Mouse (Mus musculus): ENCODE data around the gene Atxn7l3. TPM values are rescaled to one million over a fixed set of nuclear protein-coding genes. Genes with fewer than 3 reads are reported as not detected.
A peak's percentile ranks its signal among the peaks of the same experiment; 100 is the strongest.

The Atxn7l3 gene
- polyA plus RNA-seq, 1 experiment: 30.2 TPM

DNA sequence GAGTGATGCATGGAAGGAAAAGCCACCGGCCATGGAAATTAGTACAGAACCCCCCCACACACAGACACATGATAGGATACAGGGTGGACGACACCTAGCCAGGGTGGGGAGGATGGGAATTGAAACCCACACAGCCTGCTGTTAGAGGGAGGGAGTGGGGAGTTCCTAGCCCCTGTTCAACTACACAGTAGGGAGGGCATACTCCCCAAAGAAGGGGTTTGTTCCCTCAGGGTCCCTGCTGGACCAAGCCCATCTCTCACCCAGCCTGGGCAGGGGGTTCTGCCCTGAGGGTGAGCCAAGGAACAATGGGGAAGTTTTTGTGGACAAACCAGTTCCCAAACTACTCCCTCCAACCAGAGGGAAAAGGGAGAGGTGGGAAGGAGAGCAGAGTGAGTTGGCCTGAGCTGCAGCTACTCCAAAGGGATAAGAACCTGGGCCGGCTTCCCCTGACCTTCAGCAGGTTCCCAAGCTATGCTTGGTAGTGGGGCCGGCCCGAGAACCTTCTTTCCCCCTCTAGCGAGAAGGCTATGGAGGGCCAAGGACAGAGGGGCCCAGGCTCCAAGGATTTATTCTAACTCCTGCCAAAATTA, 6.8 kb downstream of the Atxn7l3 start:
- 71% methylated on average over 6 of the region's 6 CpGs for WGBS
- H3K4me3 ChIP-seq (ENCODE audit: low read depth, low read length): no peak overlapping the region
- no peaks in the 10 kb centered on the region for H3K27me3 ChIP-seq (ENCODE audit: control insufficient read depth, insufficient read depth, low read length)
- TF ChIP-seq CTCF (IDR thresholded peaks at IDR 0.05; ENCODE audit: extremely low read depth, insufficient read length, insufficient replicate concordance, low read depth, low read length): no peak
- no peak for TF ChIP-seq POLR2A (IDR thresholded peaks at IDR 0.05; ENCODE audit: low read depth, low read length)
- H3K36me3 ChIP-seq (ENCODE audit: control insufficient read depth, insufficient read depth, low read length): peaks cover 48% of the 10 kb centered on the region
- H3K4me1 ChIP-seq (ENCODE audit: control insufficient read depth, insufficient read depth, insufficient read length, low read length): no peaks in the 10 kb centered on the region
- H3K27ac ChIP-seq (ENCODE audit: insufficient read depth, low read depth, low read length): no peak overlapping the region

- Histone ChIP-seq H3K36me3 (ENCODE audit: control insufficient read depth, insufficient read depth, low read length) (peaks cover 48% of the 10 kb centered on the region), H3K27ac (ENCODE audit: insufficient read depth, low read depth, low read length) (no peak overlapping the region), H3K27me3 (ENCODE audit: control insufficient read depth, insufficient read depth, low read length) (no peaks in the 10 kb centered on the region), H3K4me1 (ENCODE audit: control insufficient read depth, insufficient read depth, insufficient read length, low read length) (no peaks in the 10 kb centered on the region), H3K4me3 (ENCODE audit: low read depth, low read length) (no peak overlapping the region)
- WGBS: 68% methylated on average over 2 of the region's 2 CpGs
- no peak for TF ChIP-seq CTCF (IDR thresholded peaks at IDR 0.05; ENCODE audit: extremely low read depth, insufficient read length, insufficient replicate concordance, low read depth, low read length)
- TF ChIP-seq POLR2A (IDR thresholded peaks at IDR 0.05; ENCODE audit: low read depth, low read length): no peak
Measured at GRCm38 (mm10) chr11:102288913-102289312, 7.5 kb downstream of the Atxn7l3 start.

DNA sequence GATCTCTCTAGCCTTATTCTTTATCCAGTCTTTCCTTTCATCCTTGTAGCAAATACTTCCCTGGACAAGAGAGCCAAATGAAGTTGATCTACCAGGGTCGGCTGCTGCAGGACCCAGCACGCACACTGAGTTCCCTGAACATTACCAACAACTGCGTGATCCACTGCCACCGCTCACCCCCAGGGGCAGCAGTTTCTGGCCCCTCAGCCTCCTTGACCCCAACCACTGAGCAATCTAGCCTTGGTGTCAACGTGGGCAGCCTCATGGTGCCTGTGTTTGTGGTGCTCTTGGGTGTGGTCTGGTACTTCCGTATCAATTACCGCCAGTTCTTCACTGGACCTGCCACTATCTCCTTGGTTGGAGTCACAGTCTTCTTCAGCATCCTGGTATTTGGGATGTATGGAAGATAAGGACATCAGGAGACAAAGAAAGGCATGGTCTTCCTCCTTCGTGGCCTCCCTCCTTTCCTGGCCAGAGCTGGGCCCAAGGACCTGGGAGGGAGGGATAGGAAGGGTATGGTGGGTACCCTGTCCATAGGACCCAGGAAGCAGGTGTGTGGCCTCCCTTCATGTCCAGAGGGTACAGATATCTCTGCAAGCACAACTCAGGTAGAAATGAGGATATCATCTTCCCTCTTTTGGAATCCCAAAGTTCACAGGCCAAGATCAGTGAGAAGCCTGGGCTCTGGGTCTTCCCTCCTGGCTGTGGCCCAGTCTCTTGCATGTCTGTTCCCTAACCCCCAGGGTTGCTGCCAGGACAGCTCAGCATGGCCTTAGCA, 8.2 kb downstream of the Atxn7l3 start:
- no peak for TF ChIP-seq POLR2A (IDR thresholded peaks at IDR 0.05; ENCODE audit: low read depth, low read length)
- no peak for TF ChIP-seq CTCF (IDR thresholded peaks at IDR 0.05; ENCODE audit: extremely low read depth, insufficient read length, insufficient replicate concordance, low read depth, low read length)
- Histone ChIP-seq H3K27ac (ENCODE audit: insufficient read depth, low read depth, low read length) (no peak overlapping the region), H3K4me1 (ENCODE audit: control insufficient read depth, insufficient read depth, insufficient read length, low read length) (no peaks in the 10 kb centered on the region), H3K4me3 (ENCODE audit: low read depth, low read length) (no peak overlapping the region), H3K27me3 (ENCODE audit: control insufficient read depth, insufficient read depth, low read length) (no peaks in the 10 kb centered on the region), H3K36me3 (ENCODE audit: control insufficient read depth, insufficient read depth, low read length) (peaks cover 47% of the 10 kb centered on the region)
- WGBS: 82% methylated on average over 8 of the region's 8 CpGs

DNA sequence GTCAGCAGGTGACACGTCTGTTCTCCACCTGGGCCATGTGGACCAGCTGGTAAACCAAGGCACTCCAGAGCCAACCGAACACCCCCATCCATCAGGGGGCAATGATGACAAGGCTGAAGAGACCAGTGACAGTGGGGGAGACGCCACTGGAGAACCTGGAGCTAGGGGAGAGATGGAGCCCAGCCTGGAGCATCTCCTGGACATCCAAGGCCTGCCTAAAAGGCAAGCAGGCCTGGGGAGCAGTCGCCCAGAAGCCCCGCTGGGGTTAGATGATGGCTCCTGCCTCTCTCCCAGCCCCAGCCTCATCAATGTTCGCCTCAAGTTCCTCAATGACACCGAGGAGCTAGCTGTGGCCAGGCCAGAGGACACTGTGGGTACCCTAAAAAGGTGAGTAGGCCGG, 8.9 kb downstream of the Atxn7l3 start:
- WGBS: 91% methylated on average over 8 of the region's 8 CpGs
- TF ChIP-seq POLR2A (IDR thresholded peaks at IDR 0.05; ENCODE audit: low read depth, low read length): no peak
- TF ChIP-seq CTCF (IDR thresholded peaks at IDR 0.05; ENCODE audit: extremely low read depth, insufficient read length, insufficient replicate concordance, low read depth, low read length): no peak
- no peak overlapping the region for H3K4me3 ChIP-seq (ENCODE audit: low read depth, low read length)

GRCm38 (mm10) chr11:102285095-102285834, 11.2 kb downstream of the Atxn7l3 start:
- no peaks in the 10 kb centered on the region for H3K4me1 ChIP-seq (ENCODE audit: control insufficient read depth, insufficient read depth, insufficient read length, low read length)
- H3K36me3 ChIP-seq (ENCODE audit: control insufficient read depth, insufficient read depth, low read length): peaks cover 22% of the 10 kb centered on the region
- H3K27me3 ChIP-seq (ENCODE audit: control insufficient read depth, insufficient read depth, low read length): no peaks in the 10 kb centered on the region
- peak overlapping the region; percentile 74 for H3K27ac ChIP-seq (ENCODE audit: insufficient read depth, low read depth, low read length)
- H3K4me3 ChIP-seq (ENCODE audit: low read depth, low read length): peak overlapping the region; percentile 79
- TF ChIP-seq CTCF (IDR thresholded peaks at IDR 0.05; ENCODE audit: extremely low read depth, insufficient read length, insufficient replicate concordance, low read depth, low read length) (no peak), POLR2A (IDR thresholded peaks at IDR 0.05; ENCODE audit: low read depth, low read length) (no peak)
- 2% methylated on average over 31 of the region's 31 CpGs for whole genome bisulfite sequencing

More for the DNA sequence above, 8.9 kb downstream of the Atxn7l3 start:
- H3K4me1 ChIP-seq (ENCODE audit: control insufficient read depth, insufficient read depth, insufficient read length, low read length): no peaks in the 10 kb centered on the region
- no peak overlapping the region for H3K27ac ChIP-seq (ENCODE audit: insufficient read depth, low read depth, low read length)
- H3K36me3 ChIP-seq (ENCODE audit: control insufficient read depth, insufficient read depth, low read length): peaks cover 41% of the 10 kb centered on the region
- H3K27me3 ChIP-seq (ENCODE audit: control insufficient read depth, insufficient read depth, low read length): no peaks in the 10 kb centered on the region

GRCm38 (mm10) chr11:102284501-102285094, 11.8 kb downstream of the Atxn7l3 start, which contains the start of gene Tmub2:
TSS of gene Tmub2 (plus strand) at chr11:102284931.
- H3K4me3 ChIP-seq (ENCODE audit: low read depth, low read length): peak within 1 kb of the TSS; percentile 79
- H3K27me3 ChIP-seq (ENCODE audit: control insufficient read depth, insufficient read depth, low read length): no peaks in the 10 kb centered on the region
- WGBS: under 1% methylated on average over 32 of the region's 32 CpGs
- no peak for TF ChIP-seq CTCF (IDR thresholded peaks at IDR 0.05; ENCODE audit: extremely low read depth, insufficient read length, insufficient replicate concordance, low read depth, low read length)
- no peak for TF ChIP-seq POLR2A (IDR thresholded peaks at IDR 0.05; ENCODE audit: low read depth, low read length)
- no peaks in the 10 kb centered on the region for H3K4me1 ChIP-seq (ENCODE audit: control insufficient read depth, insufficient read depth, insufficient read length, low read length)
- peaks cover 22% of the 10 kb centered on the region for H3K36me3 ChIP-seq (ENCODE audit: control insufficient read depth, insufficient read depth, low read length)
- peak within 1 kb of the TSS; percentile 74 for H3K27ac ChIP-seq (ENCODE audit: insufficient read depth, low read depth, low read length)

All from small intestine, adult 2 months (tissue).